10 mouse cellular contexts compared by ENCODE assay signal in the genomic region with DNA sequence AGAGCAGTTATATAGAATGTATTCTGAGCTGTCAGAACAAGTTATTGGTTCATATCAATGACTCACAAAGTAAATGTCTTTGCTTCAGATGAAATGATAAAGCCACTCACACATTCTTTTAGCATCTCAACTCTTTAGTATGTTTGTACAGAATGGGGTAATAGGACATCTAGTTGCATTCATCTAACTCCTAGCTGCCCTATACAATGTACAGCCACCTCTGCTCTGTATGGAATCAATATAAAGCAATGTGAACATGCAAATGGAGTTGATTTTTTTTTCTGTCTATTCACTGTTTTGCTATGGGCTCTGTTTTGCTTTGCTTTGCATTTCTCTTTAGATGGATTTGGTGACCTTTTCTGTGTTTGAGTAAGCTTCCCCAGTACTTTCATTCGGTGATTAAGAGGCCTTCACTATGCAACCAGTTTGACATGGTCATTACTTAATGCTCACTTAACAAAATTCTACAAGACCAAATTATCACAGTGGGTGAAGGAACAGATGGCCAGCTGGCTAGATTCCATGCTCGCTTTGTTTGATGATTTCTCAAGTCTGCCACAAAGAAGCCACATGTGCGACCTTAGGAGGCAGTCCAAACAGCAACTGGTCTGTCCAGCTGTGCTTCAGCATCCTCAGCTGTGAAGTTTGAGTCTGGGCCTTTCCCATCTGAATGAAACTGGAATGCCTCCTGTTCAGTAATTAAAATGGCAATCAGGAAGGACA.
DNase-seq lines count a peak whose midpoint lies in the region; ATAC-seq and TF ChIP-seq lines count a peak whose summit lies in the region.
"Had no signal": no experiment of that assay in that cellular context is flagged by ENCODE, and none has a peak within 500 bp of the region (broad histone marks: within the 10 kb centered on the region; RNA-seq: fewer than 3 reads in every experiment).

No protein-coding gene starts in this region.

- no peak overlapping the region for H3K27ac ChIP-seq in stomach, embryonic 14.5 days (ENCODE audit: low read length)
- H3K27ac ChIP-seq in stomach, postnatal 0 days (replicated peaks) = no peak overlapping the region
- no peak overlapping the region for H3K27ac ChIP-seq in intestine, embryonic 15.5 days
- H3K27ac ChIP-seq in liver, embryonic 11.5 days (ENCODE audit: low read depth, low read length) = no peak overlapping the region
- H3K27ac ChIP-seq: neural tube, embryonic 12.5 days had no signal

- no peak for TF ChIP-seq CTCF in stomach, postnatal 0 days (IDR thresholded peaks at IDR 0.05; ENCODE audit: low read depth)

- H3K9me3 ChIP-seq in stomach, embryonic 14.5 days (ENCODE audit: control insufficient read depth, low read depth, low read length) = no peaks in the 10 kb centered on the region
- H3K9me3 ChIP-seq in stomach, postnatal 0 days (ENCODE audit: control insufficient read depth, low read length) = no peaks in the 10 kb centered on the region
- H3K9me3 ChIP-seq in intestine, embryonic 15.5 days = no peaks in the 10 kb centered on the region
- no peaks in the 10 kb centered on the region for H3K9me3 ChIP-seq in liver, embryonic 11.5 days (ENCODE audit: control insufficient read depth, low read length)
- H3K9me3 ChIP-seq: neural tube, embryonic 12.5 days had no signal

- H3K4me1 ChIP-seq in stomach, embryonic 14.5 days (ENCODE audit: control insufficient read depth, insufficient read depth, low read length) = 0 out of 2 replicates have a peak, but pooled peaks cover 2% of the 10 kb centered on the region
- H3K4me1 ChIP-seq in stomach, postnatal 0 days (replicated peaks; ENCODE audit: control insufficient read depth, insufficient read depth) = no peaks in the 10 kb centered on the region
- no peaks in the 10 kb centered on the region for H3K4me1 ChIP-seq in intestine, embryonic 15.5 days (replicated peaks)
- no peaks in the 10 kb centered on the region for H3K4me1 ChIP-seq in liver, embryonic 11.5 days (replicated peaks; ENCODE audit: control insufficient read depth, insufficient read depth, low read length)
- H3K4me1 ChIP-seq: neural tube, embryonic 12.5 days had no signal

- no peak for TF ChIP-seq EP300 in stomach, postnatal 0 days (optimal IDR thresholded peaks at IDR 0.05)

- 26% methylated on average over 3 of the region's 3 CpGs for WGBS in stomach, embryonic 14.5 days
- WGBS in stomach, postnatal 0 days = 16% methylated on average over 3 of the region's 3 CpGs
- WGBS in intestine, embryonic 15.5 days = 33% methylated on average over 3 of the region's 3 CpGs
- WGBS in liver, embryonic 11.5 days = 66% methylated on average over 3 of the region's 3 CpGs

- ATAC-seq in stomach, embryonic 14.5 days (ENCODE audit: insufficient number of reproducible peaks, insufficient read depth, low FRiP score, low read depth) = peak; percentile 71; the same call in 1 of the 2 replicates
- ATAC-seq in stomach, postnatal 0 days (ENCODE audit: low FRiP score, low TSS enrichment) = no peak
- peak; percentile 65 for ATAC-seq in intestine, embryonic 15.5 days
- no peak for ATAC-seq in liver, embryonic 11.5 days (replicated peaks; ENCODE audit: low FRiP score)

- no peaks in the 10 kb centered on the region for H3K27me3 ChIP-seq in stomach, embryonic 14.5 days (ENCODE audit: control insufficient read depth, insufficient read depth, low read length)
- H3K27me3 ChIP-seq in stomach, postnatal 0 days (ENCODE audit: control insufficient read depth, insufficient read depth, low read length) = no peaks in the 10 kb centered on the region
- no peaks in the 10 kb centered on the region for H3K27me3 ChIP-seq in intestine, embryonic 15.5 days (replicated peaks)
- H3K27me3 ChIP-seq in liver, embryonic 11.5 days (replicated peaks; ENCODE audit: control insufficient read depth, insufficient read depth, low read length) = no peaks in the 10 kb centered on the region
- H3K27me3 ChIP-seq: neural tube, embryonic 12.5 days had no signal

- no peak overlapping the region for H3K4me3 ChIP-seq in stomach, embryonic 14.5 days (ENCODE audit: low read depth, low read length)
- H3K4me3 ChIP-seq in stomach, postnatal 0 days (ENCODE audit: low read depth, low read length) = no peak overlapping the region
- H3K4me3 ChIP-seq in intestine, embryonic 15.5 days (replicated peaks) = no peak overlapping the region
- no peak overlapping the region for H3K4me3 ChIP-seq in liver, embryonic 11.5 days (ENCODE audit: low read depth, low read length)
- H3K4me3 ChIP-seq: neural tube, embryonic 12.5 days had no signal

- no peak overlapping the region for H3K9ac ChIP-seq in stomach, embryonic 14.5 days (replicated peaks; ENCODE audit: low read depth, low read length)
- no peak overlapping the region for H3K9ac ChIP-seq in stomach, postnatal 0 days (ENCODE audit: low read length)
- H3K9ac ChIP-seq in intestine, embryonic 15.5 days = no peak overlapping the region
- no peak overlapping the region for H3K9ac ChIP-seq in liver, embryonic 11.5 days (ENCODE audit: low read depth, low read length)
- H3K9ac ChIP-seq: neural tube, embryonic 12.5 days had no signal

- peak; percentile 34 to 52 for DNase-seq in cerebellum, postnatal 14 days
- DNase-seq in cerebellum, adult 11-12 months = no peak
- no peak for DNase-seq in stomach, postnatal 0 days (ENCODE audit: low spot score)
- DNase-seq in retina, postnatal 1 day = peak; percentile 17
- DNase-seq in cerebellum, adult 11 months = no peak
- no peak for DNase-seq in liver, embryonic 11.5 days (ENCODE audit: low spot score)
- DNase-seq: adrenal gland, postnatal 14 days had no signal

- no peak overlapping the region for H3K4me2 ChIP-seq in stomach, embryonic 14.5 days (replicated peaks; ENCODE audit: low read depth, low read length)
- no peak overlapping the region for H3K4me2 ChIP-seq in stomach, postnatal 0 days (replicated peaks; ENCODE audit: low read depth)
- no peak overlapping the region for H3K4me2 ChIP-seq in intestine, embryonic 15.5 days (replicated peaks)
- no peak overlapping the region for H3K4me2 ChIP-seq in liver, embryonic 11.5 days
- H3K4me2 ChIP-seq: neural tube, embryonic 12.5 days had no signal

- no peaks in the 10 kb centered on the region for H3K36me3 ChIP-seq in stomach, embryonic 14.5 days (ENCODE audit: control insufficient read depth, insufficient read depth, low read length)
- no peaks in the 10 kb centered on the region for H3K36me3 ChIP-seq in stomach, postnatal 0 days (ENCODE audit: control insufficient read depth, insufficient read depth, low read length)
- no peaks in the 10 kb centered on the region for H3K36me3 ChIP-seq in intestine, embryonic 15.5 days
- H3K36me3 ChIP-seq in liver, embryonic 11.5 days (ENCODE audit: control insufficient read depth, insufficient read depth, low read length) = no peaks in the 10 kb centered on the region
- H3K36me3 ChIP-seq: neural tube, embryonic 12.5 days had no signal

Comparison
In these comparisons a context has a peak if more than half of its experiments do, and no peak if none do; other contexts are left out.
1. DNase-seq: peak in cerebellum, postnatal 14 days (2 of 2) and retina, postnatal 1 day (single experiment); none in cerebellum, adult 11-12 months (single experiment), stomach, postnatal 0 days (single experiment), cerebellum, adult 11 months (single experiment) and liver, embryonic 11.5 days (single experiment).
2. ATAC-seq: peak in stomach, embryonic 14.5 days (single experiment) and intestine, embryonic 15.5 days (single experiment); none in stomach, postnatal 0 days (single experiment) and liver, embryonic 11.5 days (single experiment).